Mouse (Mus musculus) adrenal gland, adult 2 months (tissue): ENCODE measurements at regions not wholly inside any gene's neighbourhood (a gene's known extent, or its start where the extent isn't known, plus 50 kb on each side); places are given as distances from the start of the nearest gene placed in this dataset.

Experiments
- DNase-seq: peaks from one replicate; pipeline ENCODE4 v3.0.0; 2021

DNA sequence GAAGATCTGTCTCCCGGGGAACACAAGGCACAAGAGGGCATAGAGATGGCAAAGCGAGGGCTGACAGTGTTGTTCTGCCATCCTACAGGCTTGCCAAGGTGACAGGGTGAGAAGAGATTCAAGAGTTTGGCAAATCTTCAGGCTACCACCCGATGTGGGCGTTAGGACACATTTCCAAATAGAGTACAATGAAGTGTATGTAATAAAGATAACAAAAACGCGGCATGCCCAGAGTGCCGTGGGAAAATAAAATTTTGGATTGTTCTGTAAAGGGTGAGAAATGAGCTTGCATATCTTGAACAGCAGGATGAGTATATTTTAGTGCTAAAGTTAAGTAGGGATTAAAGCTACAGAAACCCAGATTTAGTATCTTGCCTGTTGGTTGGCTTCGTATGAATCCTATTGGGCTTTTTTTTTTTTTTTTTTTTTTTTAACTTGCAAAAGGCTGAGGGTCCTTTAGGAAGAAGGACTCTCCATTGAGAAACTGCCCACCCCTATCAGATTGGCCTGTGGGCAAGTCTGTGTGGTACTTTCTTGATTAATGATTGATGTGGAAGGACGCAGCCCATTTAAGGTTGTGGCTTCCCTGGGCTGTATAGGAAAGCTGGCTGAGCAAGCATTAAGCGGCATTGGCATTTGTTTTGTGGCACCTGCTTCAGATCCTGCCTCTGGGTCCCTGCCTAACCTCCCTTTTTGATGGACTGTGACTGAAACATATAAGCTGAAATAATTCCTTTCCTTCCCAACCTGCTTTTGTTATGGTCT, 131.7 kb upstream of the Marcks start:
- DNase-seq = no peak

DNA sequence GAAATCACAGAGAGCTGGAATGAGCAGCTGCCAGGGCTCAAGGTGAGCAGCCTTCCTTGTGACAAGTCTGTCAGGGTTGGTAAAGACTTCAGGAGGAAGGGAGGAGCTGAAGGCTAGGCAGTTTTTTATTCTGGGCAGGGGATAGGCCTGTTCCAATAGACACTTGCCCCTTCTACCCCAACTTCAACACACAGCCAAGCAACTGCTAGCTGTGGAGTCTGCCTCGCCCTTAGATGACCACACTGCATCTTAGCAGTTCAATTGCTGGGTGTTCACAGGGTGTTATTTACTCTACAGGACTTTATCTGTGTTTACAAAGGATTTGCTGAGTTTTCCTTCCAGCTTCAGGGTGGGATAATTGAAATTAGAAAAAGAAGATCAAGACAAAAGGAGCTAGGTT, 128.2 kb upstream of the Marcks start:
- DNase-seq = no peak

DNA sequence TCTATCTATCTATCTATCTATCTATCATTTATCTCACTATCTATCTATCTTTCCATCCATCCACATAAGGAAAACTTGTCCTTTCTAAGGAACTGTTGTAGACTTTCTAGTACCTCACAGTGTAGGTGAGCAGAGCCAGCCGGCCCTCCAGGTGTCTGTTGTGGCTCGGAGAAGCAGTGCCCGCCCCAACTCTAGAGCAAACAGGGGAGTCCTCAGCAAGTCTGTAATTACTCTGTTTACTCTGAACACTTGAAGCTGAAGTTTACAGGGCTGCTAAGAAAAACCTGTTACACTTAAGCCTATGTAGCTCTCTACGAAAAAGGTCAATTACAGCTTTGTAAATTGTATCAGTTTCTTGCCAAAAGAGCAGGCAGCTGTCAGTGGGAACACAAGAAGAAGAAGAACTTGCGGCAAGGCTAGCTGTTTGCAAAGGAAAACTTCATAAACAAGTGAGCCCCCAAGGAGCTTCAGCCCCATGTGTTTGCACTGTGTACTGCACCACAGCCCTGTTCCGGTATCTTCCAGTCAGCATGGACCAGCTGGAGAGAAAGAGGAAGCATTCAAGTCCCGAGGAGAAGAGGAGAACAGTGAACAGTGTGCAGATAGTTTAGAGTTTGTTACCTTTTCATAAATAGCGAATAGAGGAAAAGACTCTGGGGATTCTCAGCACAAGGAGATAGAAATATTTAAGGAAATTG, 122.2 kb upstream of the Marcks start:
- no peak for DNase-seq

DNA sequence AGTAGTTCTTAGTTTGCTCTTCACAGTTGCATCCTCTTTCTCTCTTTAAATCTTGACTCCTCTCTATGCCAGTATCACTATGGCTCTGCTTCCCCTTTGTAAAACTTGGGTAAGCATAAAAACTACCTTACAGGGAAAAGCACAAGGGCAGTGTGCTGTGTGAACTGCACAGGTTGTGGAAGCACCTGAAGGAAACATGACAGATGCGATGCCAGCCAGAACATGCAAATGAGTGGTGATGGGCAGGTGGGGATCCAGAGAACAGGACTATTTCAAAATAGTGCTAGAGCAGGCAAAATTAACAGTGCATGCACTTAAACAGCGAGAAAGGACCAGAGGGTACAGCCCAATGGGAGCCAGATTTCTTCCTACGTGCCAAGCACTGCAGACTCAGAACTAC, 120.5 kb upstream of the Marcks start:
- DNase-seq = no peak

DNA sequence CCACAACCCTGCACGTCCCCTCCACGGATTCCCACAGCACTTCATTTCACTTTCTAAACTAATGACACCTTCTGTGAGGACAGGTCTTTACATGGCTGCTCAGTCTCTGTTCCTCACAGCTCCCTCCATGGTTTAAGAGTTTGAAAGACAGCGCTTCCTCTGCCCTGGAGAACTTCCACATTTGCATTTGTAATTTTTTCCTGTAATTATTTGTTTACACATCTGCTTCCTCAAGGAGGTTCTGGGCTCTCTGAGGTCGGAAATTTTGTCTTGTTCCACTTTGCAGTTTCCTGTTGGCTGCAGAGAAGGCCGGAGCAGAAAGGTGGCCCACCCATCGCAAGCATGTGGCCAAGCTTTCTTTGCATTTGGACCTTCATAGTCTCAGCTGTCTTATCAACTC, 118.8 kb upstream of the Marcks start:
- DNase-seq = no peak

GRCm38 (mm10) chr10:37250934-37251521, 112.3 kb upstream of the Marcks start:
- DNase-seq = no peak

DNA sequence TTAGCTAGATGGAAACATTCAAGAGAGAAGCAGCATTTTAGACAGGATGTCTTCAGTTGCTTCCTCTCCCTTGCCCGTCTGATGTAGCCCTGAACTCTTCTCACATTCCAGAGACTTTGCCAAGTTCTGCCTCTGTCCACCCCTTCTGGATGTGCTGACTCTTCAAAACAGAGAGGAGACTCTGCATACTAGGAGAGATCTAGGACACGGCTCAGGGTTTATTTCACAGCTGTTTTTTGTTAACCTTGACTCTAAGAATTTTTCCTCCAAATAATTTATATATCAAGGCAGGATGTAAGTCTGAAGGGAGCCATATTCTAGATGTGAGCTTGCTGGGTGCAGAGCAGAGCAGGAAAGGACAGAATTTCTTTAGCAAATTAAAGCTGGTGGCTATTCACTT, 111.4 kb upstream of the Marcks start:
- no peak for DNase-seq

DNA sequence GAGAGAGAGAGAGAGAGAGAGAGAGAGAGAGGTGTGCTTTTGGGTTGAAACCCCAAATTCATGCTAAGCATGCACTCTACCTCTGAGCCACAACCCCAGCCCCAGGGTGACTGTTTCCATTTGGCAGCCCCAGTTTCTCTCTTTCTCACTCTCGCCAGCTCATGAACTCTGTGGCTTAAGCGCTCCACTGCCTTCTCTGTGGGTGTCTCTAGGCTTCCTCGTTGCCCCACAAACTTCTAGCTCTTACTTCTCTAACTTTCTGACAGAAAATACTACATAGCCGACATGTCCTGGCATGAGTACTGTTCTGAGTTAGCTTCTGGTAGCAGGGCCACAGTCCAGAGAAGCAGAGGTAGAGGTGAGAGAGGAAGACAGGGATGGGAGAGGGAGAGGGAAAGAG, 110.8 kb upstream of the Marcks start:
- no peak for DNase-seq

GRCm38 (mm10) chr10:37247121-37247520, 108.4 kb upstream of the Marcks start:
- no peak for DNase-seq

- DNase-seq = no peak
These were observed 104.4 kb upstream of the Marcks start for GRCm38 (mm10) chr10:37243136-37243535.

DNA sequence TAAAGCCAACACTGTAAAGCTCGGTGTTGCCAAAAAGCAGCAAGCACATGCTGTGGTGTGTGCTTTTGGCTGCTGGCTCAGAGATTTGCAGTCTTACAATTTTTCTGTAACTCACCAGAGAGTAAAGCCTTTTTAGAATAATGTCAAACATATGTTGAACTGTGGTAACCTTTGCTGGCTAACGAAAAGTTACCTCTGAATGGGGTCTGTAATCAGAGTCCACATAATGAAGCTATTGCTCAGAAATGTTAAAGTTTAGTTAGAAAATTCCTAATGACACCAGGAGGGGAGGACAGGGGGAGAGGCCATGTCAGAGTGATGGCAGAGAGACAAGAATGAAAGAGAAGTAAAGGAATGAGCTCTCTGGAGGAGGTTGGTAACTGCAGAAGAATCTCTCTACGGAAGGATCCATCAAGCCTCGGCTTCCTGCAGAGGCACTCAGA, 103.1 kb upstream of the Marcks start:
- DNase-seq = no peak

DNA sequence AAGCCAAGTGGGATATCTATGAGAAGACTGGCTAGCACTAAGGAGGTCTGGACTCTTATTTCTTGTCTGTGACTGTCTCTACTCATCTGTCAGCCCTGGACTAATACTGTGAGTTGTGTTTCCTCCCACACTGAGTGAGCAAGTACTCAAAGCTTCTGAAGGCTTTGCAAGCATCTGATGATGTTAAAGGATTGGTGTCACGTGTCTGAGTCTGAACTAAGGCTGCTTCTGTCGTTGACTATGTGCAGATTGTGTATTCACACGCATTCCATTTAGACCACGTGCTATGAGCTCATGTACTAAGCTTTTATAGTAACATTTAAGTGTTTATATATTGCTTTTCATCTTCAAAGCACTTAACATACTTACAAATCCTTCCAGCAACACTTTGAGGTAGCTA, 101.9 kb upstream of the Marcks start:
- no peak for DNase-seq

DNA sequence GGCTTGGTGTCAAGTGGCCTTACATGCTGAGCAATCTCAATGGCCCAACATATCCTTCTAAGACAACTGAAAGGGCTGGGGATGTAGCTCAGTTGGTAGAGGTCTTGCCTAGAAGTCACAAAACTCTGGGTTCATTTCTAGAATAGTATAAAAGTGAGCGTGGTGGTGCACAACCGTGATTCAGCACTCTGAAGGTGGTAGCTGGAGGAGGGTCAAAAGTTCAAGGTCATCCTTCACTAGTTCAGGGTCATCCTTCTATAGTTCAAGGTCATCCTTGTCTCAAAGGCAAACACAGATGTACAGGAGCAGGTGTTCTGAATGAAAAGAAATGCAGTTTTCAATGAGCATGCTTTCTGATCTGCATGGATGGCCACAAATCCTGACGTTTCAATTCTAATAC, 101.5 kb upstream of the Marcks start:
- no peak for DNase-seq

DNA sequence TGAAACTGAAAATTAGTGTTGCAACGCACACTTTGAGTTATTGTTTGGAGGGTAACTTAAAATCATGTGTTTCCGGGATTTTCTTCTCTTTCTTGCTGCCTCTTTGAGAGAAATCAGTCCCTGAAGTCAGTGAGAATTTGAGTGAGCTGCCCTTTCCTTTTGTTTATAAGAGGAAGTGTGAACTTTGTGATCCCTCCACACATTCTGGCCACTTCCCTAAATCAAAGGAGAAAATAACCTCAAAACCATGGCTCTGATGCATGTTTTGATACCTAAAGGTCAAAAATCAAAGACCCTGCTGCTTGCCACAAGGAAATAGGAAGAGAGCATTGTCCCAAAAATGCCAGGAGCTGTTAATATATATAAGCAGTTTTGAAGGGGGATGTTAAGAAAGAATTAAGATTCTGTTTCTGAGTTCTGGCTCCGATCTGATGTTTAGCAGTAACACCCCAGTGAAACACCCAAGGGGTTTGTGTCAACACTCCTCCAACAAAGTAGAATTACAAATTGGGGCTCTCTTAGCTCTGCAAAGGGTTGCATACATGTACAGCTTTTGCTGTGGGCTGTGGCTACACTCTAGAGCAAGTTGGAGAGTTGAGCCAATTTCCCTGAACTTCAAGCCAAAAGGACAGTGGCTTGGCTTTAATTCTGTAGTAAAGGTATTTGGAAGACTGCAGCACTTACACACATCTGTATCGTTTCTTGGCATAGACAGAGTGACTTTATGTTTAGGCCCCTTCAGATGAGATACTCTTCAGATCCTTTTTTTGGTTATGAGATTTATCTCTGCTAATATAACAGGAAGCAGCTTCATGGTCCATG, 97.5 kb upstream of the Marcks start:
- DNase-seq = no peak

- DNase-seq = no peak
These were observed 93.3 kb upstream of the Marcks start for GRCm38 (mm10) chr10:37231936-37232556.

DNA sequence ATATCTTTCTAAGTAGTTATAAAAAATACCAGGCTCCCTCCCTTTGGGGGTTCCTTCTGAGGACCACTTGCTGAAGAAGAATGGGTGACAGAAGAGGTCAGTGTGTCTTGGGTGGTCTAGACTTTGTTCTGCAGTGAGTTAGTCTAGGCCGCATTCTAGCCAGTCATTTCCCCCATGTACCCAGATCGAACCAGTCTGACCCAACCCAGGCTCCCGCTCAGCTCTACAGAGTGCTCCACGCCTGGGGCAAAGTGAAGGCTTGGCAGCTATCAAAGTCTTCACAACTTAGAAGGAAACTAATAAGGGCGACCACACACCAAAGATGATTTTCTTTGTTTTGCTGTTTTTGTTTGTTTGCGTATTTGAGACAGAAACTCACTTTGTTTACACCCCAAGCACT, 92.4 kb upstream of the Marcks start:
- no peak for DNase-seq

DNA sequence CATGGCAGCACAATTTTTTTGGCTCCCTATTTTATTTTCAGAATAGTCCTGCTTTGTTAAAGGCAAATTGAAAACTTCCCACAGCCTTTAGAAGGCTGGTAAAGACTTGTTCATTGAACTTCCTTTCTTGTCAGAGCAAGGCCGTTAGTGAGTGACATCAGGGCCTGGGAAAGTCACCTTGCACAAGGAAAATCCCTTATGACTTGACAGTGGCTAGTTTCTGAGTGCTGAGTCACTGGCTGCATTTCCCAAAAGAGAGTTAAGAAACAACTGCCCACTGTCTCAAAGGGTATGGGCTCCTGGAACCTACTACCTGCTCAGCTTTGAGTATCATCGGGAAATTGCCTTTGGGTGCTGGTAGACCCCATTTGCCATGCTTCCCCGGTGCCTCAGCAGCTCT, 89.2 kb upstream of the Marcks start:
- peak; percentile 49 for DNase-seq

DNA sequence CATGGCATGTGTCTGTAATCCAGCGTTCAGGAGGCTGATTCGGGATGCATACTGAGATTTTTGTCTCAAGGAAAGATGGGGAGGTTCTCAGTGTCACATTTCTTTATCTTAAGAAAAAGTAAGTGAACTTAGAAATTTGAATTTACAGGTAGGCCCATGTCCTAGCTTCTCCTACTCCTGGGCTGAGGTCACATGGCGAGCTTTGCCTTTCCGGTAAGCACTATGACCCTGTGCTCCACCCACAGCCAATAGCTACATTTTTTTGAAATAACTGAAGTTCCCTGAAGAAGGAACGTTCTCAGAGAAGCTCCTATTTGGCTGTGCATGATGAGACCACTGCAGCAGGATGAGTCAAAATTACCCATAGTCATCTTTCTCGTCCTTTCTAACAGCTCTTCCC, 83.0 kb upstream of the Marcks start:
- no peak for DNase-seq

- DNase-seq = peak; percentile 4
These were observed 81.7 kb upstream of the Marcks start for GRCm38 (mm10) chr10:37220434-37220833.

GRCm38 (mm10) chr10:37219936-37220335, 81.2 kb upstream of the Marcks start:
- peak; percentile 16 for DNase-seq

- no peak for DNase-seq
These were observed 80.7 kb upstream of the Marcks start for GRCm38 (mm10) chr10:37219381-37219780.

DNA sequence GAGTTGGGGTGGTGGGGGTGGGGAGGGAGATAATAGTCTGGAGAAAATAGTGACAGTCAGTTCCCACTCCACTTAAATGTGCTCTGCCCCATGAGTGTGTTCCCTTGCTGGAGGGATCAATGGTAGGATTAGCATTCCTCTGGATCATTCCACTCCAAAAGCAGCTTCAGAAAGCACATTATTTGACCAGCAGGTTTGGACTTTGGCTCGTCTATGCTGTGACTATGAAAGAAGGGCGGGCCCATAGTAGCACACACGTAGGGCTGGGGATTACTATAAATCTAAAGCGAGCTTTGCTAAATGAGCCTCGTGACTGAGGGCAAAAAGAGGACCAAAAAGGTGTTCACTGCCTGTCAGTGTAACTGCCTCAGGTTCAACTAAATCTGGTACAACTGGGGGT, 75.9 kb upstream of the Marcks start:
- no peak for DNase-seq
